Mouse (Mus musculus) lung, adult 2 months (tissue): ENCODE measurements around the gene Prmt9. TPM values are rescaled to one million over a fixed set of nuclear protein-coding genes. Genes with fewer than 3 reads are reported as not detected.
A peak's percentile ranks its signal among the peaks of the same experiment; 100 is the strongest.

Experiments
- DNase-seq: peaks from one replicate; pipeline ENCODE4 v3.0.0; 2022
- H3K4me1 ChIP-seq: fragments of 200-500 bp; 2 replicates; pipeline ENCODE4 v1.6.1; 2011; ENCODE audit warnings: low read length; ENCODE audit not compliant: control insufficient read depth, insufficient read depth
- H3K4me3 ChIP-seq: fragments of 200-500 bp; replicated peaks from 2 replicates; pipeline ENCODE3; 2011; ENCODE audit warnings: low read depth, mild to moderate bottlenecking, control low read depth, low read length; ENCODE audit errors: extremely low read depth
- CTCF ChIP-seq: fragments of 200-500 bp; IDR thresholded peaks from 2 replicates; pipeline ENCODE4 v1.5.1; 2011; ENCODE audit warnings: mild to moderate bottlenecking, low read length, control low read depth; ENCODE audit not compliant: insufficient read depth
- POLR2A ChIP-seq: fragments of 200-500 bp; IDR thresholded peaks from 2 replicates; pipeline ENCODE4 v1.6.1; 2011; ENCODE audit warnings: low read depth, mild to moderate bottlenecking, control low read depth, low read length, borderline replicate concordance; ENCODE audit errors: extremely low read depth
- WGBS: fragments of 180-500 bp; shearing (Covaris S2); methylation state at CpG from one replicate; pipeline ENCODE4 v1.1.7; 2018; 5-methylcytosine and 5-hydroxymethylcytosine counted together
- polyA plus RNA-seq: library from polyadenylated mRNA; depleted of rRNA; stranded (reverse); fragments of >200 nt; gene quantifications from 2 replicates; pipeline ENCODE4 v1.2.3, GENCODE M21; 2012

Gene Prmt9
- polyA plus RNA-seq, 1 experiment = 7.7 TPM

DNA sequence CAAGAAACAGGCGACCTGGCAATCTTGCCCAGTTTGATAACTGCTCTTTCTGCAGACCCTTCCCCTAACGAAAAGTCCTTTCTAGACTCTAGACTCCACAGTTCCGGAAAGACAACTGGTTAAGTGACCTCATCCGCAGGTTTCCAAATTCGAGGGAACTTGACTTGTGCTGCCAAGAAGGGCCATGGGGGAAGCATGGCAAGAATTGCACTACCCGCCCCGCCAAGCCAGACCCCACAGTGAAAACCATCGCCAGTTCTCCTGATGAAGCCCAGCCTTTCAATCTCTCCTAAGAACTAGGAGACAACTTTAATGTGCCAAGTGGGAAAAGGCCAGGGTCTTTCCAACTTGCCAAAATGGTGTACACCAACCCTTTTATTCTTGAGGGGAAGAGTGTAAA, 34.0 kb upstream of the Prmt9 start:
- Histone ChIP-seq H3K4me1 (peaks cover 8% of the 10 kb centered on the region; the same call in 1 of the 2 replicates), H3K4me3 (no peak overlapping the region)
- no peak for DNase-seq
- WGBS = 87% methylated on average over 8 of the region's 8 CpGs
- TF ChIP-seq CTCF = no peak
- TF ChIP-seq POLR2A = no peak

DNA sequence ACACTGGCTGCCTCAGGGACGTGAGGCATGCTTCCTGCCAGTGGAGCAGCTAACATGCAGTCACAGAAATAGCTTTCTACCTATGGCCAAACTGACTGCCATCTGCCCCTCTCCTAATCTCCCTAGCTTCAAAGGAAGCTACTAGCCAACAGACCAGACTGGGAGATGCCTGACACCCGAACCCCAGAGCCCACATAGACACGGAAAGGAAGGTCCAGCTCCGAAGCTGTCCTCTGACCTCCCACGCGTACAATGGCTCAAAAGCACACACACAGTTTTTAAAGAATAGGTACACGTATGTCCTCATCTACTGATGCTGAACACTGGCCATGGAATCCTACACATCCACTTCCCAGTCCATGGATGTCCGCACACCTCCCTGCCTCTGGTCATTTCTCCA, 33.4 kb upstream of the Prmt9 start:
- TF ChIP-seq POLR2A = no peak
- TF ChIP-seq CTCF = no peak
- peaks cover 8% of the 10 kb centered on the region; the same call in 1 of the 2 replicates for H3K4me1 ChIP-seq
- H3K4me3 ChIP-seq = no peak overlapping the region
- DNase-seq = no peak
- WGBS = 80% methylated on average over 8 of the region's 8 CpGs

DNA sequence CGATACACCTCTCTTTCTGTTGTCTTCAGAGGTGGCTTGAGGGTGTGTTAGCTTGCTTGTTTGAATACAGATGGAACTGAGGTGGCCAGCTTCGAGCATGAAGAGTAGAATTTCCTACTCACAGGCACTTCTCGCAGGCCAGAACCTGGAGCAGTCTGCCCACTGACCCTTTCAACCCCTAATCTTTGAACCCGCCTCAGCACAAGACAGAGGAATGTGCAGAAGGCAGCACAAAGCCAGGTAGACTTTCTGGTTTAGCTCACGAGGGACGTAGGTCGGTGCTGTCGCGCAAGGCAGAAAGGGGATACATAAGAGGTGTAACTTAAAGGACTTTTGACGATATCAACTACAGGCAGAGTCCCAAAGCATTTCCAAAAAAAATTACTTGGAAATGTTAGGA, 32.4 kb upstream of the Prmt9 start:
- 9% methylated on average over 10 of the region's 10 CpGs for WGBS
- peak overlapping the region; percentile 81 for H3K4me3 ChIP-seq
- TF ChIP-seq POLR2A (no peak), CTCF (no peak)
- H3K4me1 ChIP-seq = peaks cover 8% of the 10 kb centered on the region; the same call in 1 of the 2 replicates
- peak; percentile 30 for DNase-seq

DNA sequence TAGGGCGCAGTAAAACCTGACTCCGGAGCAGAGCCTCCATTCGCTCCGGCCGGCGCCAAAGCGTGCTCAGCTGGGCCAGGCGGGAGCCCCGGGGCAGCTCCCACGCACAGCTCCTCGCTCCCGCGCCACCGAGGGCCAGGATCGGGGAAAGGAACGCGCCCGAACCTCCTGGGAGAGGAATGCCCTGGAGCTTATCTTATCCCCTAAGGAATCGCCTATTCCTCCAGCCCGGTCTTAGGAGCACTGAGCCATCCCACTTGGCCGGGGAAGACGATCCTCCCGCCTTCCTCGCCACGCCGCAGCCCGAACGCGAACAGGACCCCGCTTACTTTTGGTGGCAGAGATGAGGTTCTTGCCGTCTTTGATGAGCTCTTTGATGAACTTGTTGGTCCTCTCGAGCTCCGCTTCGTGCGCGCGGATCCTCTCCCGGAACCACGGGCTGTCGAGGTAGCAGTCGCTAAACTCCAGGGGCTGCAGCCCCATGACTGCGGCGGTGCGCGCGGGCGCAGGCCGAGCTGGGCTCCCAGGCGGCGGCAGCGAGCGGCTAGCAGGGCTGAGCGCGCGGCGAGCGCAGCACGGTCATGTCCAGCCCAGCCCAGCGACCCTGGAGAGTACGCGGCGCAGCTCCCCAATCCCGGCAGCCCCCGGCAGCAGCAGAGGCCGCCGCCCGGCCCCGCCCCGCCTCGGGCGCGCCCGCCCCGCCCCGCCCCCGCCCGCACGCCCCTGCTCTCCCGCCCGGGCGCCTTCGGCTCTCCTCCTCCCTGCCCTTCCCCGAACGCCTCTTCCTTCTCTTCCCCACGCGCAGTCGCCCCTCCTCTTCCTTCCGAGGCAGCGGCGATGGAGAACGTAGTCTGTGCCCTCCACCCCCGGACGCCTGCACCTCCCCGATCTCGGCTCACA, 31.6 kb upstream of the Prmt9 start, which contains the start of gene Arhgap10:
Arhgap10 (minus strand) TSS at position 653 of the 900 bp plus-strand sequence.
- H3K4me1 ChIP-seq = peaks cover 8% of the 10 kb centered on the region; the same call in 1 of the 2 replicates
- DNase-seq = peak; percentile 73
- TF ChIP-seq CTCF (no peak), POLR2A (peak; percentile 58; the same call in 1 of the 2 replicates)
- H3K4me3 ChIP-seq = peak within 1 kb of the TSS; percentile 97
- WGBS = under 1% methylated on average over 76 of the region's 95 CpGs

DNA sequence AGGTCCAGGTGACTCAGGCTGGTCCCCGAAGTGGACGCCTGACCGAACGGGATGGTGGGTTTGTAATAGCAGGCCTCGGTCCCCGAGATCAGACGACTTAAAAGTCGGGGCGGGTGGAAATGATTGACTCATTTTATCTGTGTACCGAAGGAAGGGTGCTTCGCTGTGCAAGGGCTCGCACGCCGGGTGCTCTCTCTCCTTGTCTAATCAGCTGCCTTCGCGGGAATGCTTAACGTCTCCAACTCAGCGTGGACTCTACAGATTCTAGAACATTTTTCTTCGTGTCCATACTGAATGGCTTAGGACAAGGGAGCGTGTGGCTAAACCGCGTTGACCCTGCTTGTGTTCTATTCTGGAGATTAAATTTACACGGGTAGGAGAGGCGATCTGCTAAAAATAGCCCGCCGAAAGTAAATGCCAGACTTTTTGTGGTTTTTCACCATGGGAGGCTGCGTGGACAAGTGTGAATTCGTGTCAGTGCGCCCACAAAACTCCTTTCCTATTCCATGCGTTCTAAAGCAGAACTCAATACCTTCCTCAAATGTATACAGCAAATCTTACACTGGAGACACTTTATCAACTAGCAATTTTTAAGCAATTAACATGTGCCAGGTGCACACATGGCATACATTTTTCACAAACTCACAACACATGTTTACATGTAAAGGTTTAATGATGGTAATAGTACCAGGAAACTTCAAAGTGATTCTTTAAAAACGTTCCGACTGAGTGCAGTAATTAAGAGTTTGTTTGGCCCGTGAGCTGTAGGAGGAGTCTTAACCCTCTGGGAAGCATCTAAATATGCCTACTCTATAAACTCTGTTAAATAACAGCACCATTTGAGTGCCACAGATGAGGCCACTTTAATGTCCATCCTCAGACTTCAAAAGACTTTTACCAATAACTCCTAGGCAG, 30.7 kb upstream of the Prmt9 start:
- peak overlapping the region; percentile 97 for H3K4me3 ChIP-seq
- TF ChIP-seq CTCF = no peak
- DNase-seq = no peak
- 7% methylated on average over 33 of the region's 33 CpGs for WGBS
- H3K4me1 ChIP-seq = peaks cover 8% of the 10 kb centered on the region; the same call in 1 of the 2 replicates

DNA sequence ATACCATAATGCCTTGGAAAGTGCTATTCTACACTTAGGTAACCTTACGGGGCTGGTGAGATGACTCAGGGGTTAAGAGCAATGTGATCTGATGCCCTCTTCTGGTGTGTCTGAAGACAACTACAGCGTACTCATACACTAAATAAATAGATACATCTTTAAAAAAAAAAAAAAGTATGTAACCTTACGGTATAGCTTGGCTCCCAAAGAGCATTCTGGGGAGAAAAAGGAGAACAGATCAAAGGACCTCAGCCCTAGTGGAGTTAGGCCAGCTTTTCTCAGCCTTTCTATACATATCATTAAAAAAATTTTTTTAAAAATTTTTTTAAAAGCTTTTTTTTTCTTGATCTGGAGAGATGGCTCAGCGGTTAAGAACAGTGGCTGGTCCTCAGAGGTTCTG, 28.6 kb upstream of the Prmt9 start:
- TF ChIP-seq CTCF (no peak), POLR2A (no peak)
- peaks cover 8% of the 10 kb centered on the region; the same call in 1 of the 2 replicates for H3K4me1 ChIP-seq
- DNase-seq = no peak
- WGBS = 98% methylated on average over 4 of the region's 4 CpGs
- H3K4me3 ChIP-seq = no peak overlapping the region

DNA sequence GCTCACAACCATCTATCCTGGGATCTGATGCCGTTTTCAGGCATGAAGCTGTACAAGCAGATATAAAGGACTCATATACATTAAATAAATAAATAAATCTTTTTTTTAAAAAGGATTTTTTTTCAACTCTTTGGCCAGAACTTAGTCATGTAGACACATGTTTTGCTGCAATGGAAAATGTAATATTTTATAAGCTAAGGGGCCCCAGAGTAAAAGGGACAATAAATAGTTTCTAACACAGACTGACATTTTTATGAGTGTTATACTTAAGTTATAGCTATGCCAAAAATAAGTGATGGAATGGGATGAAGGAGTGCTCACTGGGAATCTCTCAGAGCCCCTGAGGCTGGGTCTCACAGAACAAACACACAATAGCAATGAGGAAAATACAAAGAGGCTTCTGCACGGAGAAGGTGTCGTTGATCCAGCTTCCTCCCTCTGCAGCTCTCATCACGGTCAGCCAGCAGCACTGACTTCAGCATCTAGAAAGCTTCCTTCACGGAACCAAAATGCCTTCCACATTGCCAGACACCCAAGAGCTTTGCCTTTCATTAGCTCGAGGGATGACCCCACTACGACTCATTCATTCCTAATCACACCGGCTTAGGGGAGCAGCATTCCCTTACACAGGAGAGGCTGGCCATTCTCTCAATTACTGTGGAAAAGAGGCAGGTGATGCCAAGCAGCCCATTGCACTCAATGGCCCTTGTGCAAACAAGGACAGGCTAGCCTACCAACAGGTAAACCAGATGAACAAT, 28.0 kb upstream of the Prmt9 start:
- DNase-seq = no peak
- 87% methylated on average over 8 of the region's 8 CpGs for WGBS
- Histone ChIP-seq H3K4me1 (peaks cover 8% of the 10 kb centered on the region; the same call in 1 of the 2 replicates), H3K4me3 (no peak overlapping the region)
- TF ChIP-seq CTCF = no peak
- TF ChIP-seq POLR2A = no peak

DNA sequence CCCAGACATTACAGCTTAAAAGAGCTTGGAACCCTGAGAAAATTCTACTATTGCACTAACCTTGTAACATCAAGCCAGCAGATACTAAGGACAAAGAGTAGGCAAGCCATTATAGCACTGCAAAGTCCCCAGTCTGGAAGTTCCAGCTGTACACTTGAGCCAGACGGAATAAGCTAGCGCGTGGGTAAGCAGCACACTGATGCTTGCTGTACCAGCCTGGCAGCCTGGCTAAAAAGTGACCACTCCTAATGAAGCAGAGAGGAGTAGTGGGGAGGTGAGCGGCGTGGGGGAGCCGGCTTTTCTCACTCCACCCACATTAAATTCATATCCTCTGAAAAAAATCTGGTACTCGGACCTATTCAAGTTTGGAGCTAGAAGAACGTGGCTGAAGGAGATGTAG, 26.2 kb upstream of the Prmt9 start:
- DNase-seq = no peak
- TF ChIP-seq CTCF = no peak
- TF ChIP-seq POLR2A = no peak
- Histone ChIP-seq H3K4me1 (0 out of 2 replicates have a peak, but pooled peaks cover 3% of the 10 kb centered on the region), H3K4me3 (no peak overlapping the region)
- WGBS = 70% methylated on average over 8 of the region's 8 CpGs
